Mouse (Mus musculus) lung, embryonic 15.5 days (tissue): ENCODE measurements around the gene Cyp2f2. TPM values are rescaled to one million over a fixed set of nuclear protein-coding genes. Genes with fewer than 3 reads are reported as not detected.

Source experiments
- ATAC-seq: fragments of 200-750 bp; cut with Nextera tagmentation; 2 replicates; pipeline ENCODE4 v1.8.0; 2017; ENCODE audit warnings: moderate number of reproducible peaks, borderline replicate concordance; ENCODE audit not compliant: low FRiP score, low TSS enrichment; ENCODE audit errors: extremely low read depth
- H3K27ac ChIP-seq: fragments of 300-500 bp; sonication (generic); 2 replicates; pipeline ENCODE4 v1.5.1; 2015; ENCODE audit warnings: moderate library complexity, mild to moderate bottlenecking, inconsistent platforms
- H3K27me3 ChIP-seq: fragments of 300-500 bp; sonication (generic); 2 replicates; pipeline ENCODE4 v1.6.1; 2015; ENCODE audit warnings: inconsistent platforms
- H3K36me3 ChIP-seq: fragments of 300-500 bp; sonication (generic); 2 replicates; pipeline ENCODE4 v1.6.1; 2015; ENCODE audit warnings: inconsistent platforms
- H3K4me1 ChIP-seq: fragments of 300-500 bp; sonication (generic); 2 replicates; pipeline ENCODE4 v1.6.1; 2015; ENCODE audit warnings: inconsistent platforms
- H3K4me2 ChIP-seq: fragments of 300-500 bp; sonication (generic); 2 replicates; pipeline ENCODE4 v1.6.1; 2015; ENCODE audit warnings: inconsistent platforms, mild to moderate bottlenecking, moderate library complexity
- H3K4me3 ChIP-seq: fragments of 300-500 bp; sonication (generic); 2 replicates; pipeline ENCODE4 v1.5.1; 2015; ENCODE audit warnings: mild to moderate bottlenecking, inconsistent platforms
- H3K9ac ChIP-seq: fragments of 300-500 bp; sonication (generic); 2 replicates; pipeline ENCODE4 v1.6.1; 2015; ENCODE audit warnings: inconsistent platforms
- H3K9me3 ChIP-seq: fragments of 300-500 bp; sonication (generic); 2 replicates; pipeline ENCODE4 v1.6.1; 2016; ENCODE audit warnings: inconsistent platforms
- WGBS: fragments of 180-500 bp; shearing (Covaris S2); methylation state at CpG from one replicate; pipeline ENCODE4 v1.1.7; 2015; 5-methylcytosine and 5-hydroxymethylcytosine counted together
- polyA plus RNA-seq: library from polyadenylated mRNA; unstranded; fragments of >200 nt; fragmentation: Nextera tagmentation; extraction: Ambion mirVana; gene quantifications from 2 replicates; pipeline ENCODE4 v1.2.1, GENCODE M21; 2015

The Cyp2f2 gene
- polyA plus RNA-seq, 1 experiment from 2014 or later = 50.3 TPM

DNA sequence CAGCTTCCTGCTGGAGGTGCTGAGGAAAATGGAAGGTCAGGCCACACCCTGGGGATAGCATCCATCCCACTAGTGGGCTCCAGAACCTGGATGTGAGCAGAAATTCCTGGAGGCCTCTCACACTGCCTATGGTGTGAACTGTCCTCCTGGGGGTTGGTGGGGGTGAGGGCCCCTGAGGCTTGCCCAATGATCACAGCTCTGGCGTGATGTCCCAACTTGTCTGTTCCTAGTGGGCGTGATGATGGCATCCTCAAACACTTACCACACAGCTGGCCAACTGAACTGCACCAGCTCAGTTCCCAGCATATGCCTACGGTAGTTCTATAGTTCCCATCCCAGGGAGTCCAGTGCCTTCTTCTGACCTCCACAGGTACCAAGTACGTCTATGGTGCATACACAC is 5.3 kb downstream of the Cyp2f2 start:
- Histone ChIP-seq H3K36me3 (no peaks in the 10 kb centered on the region), H3K9ac (no peak overlapping the region), H3K27me3 (no peaks in the 10 kb centered on the region), H3K4me3 (no peak overlapping the region), H3K4me2 (no peak overlapping the region), H3K27ac (no peak overlapping the region), H3K4me1 (no peaks in the 10 kb centered on the region), H3K9me3 (no peaks in the 10 kb centered on the region)
- no peak for ATAC-seq
- WGBS = 86% methylated on average over 4 of the region's 4 CpGs

DNA sequence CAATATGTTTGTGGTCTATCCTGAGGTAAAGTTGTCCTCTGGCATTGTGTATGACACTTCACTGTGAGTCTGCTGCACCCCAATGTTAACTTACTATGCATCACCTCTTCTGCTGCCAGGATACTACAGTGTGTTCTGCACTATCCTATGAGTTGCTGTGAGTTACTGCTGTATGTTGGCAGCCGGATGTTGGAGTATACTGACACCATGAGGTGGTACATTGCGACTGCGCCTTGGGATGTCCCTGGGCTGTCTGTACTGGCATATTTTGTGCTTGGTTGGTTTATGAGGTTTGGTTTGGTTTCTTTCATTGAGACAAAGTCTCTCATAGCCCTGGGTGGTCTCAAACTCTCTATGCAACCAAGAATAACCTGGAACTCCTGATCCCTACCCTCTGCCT is 8.5 kb downstream of the Cyp2f2 start:
- Histone ChIP-seq H3K4me2 (no peak overlapping the region), H3K36me3 (no peaks in the 10 kb centered on the region), H3K27me3 (no peaks in the 10 kb centered on the region), H3K9me3 (no peaks in the 10 kb centered on the region), H3K4me3 (no peak overlapping the region), H3K4me1 (peaks cover 8% of the 10 kb centered on the region), H3K9ac (no peak overlapping the region), H3K27ac (no peak overlapping the region)
- peak; percentile 43; the same call in 1 of the 2 replicates for ATAC-seq
- 43% methylated on average over 3 of the region's 3 CpGs for WGBS

DNA sequence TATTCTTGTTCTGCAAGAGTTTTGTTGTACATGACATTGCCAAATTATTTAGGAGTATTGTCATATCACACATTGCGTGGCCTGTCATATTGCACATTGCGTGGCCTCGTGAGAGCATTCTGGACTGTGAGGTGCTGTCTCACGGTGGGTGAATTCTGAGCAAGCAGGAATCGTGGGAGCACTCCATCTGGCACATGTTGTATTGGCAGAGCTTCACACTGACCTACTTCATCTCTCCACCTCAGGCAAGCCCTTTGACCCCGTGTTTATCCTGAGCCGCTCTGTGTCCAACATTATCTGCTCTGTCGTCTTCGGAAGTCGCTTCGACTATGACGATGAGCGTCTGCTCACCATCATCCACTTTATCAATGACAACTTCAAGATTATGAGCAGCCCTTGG is 9.2 kb downstream of the Cyp2f2 start:
- no peaks in the 10 kb centered on the region for H3K9me3 ChIP-seq
- no peaks in the 10 kb centered on the region for H3K36me3 ChIP-seq
- 56% methylated on average over 13 of the region's 13 CpGs for WGBS
- H3K27ac ChIP-seq = no peak overlapping the region
- H3K4me1 ChIP-seq = peaks cover 9% of the 10 kb centered on the region
- H3K4me2 ChIP-seq = no peak overlapping the region
- no peak overlapping the region for H3K4me3 ChIP-seq
- H3K9ac ChIP-seq = no peak overlapping the region
- H3K27me3 ChIP-seq = no peaks in the 10 kb centered on the region
- ATAC-seq = no peak

DNA sequence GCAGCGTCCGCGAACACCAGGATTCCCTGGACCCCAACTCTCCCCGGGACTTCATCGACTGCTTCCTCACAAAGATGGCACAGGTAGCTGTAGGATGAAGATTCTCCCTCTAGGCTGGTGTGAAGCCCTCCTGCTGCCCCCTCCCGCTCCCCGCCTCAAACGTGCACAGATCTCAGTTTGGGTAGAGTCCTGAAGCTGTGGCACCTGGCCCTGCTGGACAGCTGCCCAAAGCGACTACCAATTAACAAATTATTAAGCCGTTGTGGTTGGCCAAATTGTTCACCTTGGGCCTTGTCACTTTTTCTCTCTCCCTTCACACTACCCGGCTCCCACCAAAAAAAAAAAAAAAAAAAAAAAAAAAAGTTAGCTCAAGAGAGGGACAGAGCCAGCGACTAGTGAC is 10.1 kb downstream of the Cyp2f2 start:
- no peaks in the 10 kb centered on the region for H3K27me3 ChIP-seq
- H3K4me2 ChIP-seq = no peak overlapping the region
- H3K4me3 ChIP-seq = no peak overlapping the region
- no peak overlapping the region for H3K9ac ChIP-seq
- H3K4me1 ChIP-seq = peaks cover 9% of the 10 kb centered on the region
- no peak for ATAC-seq
- H3K27ac ChIP-seq = no peak overlapping the region
- H3K9me3 ChIP-seq = no peaks in the 10 kb centered on the region
- no peaks in the 10 kb centered on the region for H3K36me3 ChIP-seq
- 81% methylated on average over 12 of the region's 12 CpGs for WGBS

DNA sequence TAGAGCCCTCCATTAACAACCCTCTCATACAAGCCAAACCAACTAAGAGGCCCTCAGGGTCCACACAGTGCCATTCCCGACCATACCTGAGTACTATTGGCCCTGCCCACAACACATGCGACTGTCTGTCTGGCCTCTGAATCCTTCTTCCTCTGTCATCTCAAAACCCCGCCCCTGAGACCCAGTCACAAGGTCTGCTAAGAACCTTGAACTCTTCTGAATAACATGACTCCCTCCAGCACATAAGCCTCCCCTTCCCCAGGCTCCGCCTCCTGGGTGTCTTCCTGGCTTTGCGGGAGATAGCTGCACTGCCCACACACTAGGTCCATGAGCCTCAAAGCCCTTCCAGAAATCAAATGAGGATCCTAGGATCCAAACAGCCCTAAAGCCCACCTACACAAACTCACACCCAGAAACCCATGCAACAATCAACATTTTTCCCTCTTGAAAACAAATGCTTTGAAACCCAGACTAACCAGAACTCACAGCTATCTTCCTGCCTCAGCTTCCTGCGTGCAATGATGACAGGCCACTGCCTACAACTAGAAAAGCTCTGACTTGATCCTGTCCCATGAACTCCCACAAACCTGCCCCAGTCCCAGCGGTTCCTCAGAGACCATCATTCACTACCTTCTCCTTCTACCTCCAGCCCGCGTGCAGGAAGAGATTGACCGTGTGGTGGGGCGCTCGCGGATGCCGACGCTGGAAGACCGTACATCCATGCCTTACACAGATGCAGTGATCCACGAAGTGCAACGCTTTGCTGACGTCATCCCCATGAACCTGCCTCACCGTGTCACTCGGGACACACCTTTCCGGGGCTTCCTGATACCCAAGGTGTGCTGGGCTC is 11.0 kb downstream of the Cyp2f2 start:
- no peak for ATAC-seq
- H3K4me2 ChIP-seq = no peak overlapping the region
- H3K9me3 ChIP-seq = no peaks in the 10 kb centered on the region
- H3K4me1 ChIP-seq = peaks cover 9% of the 10 kb centered on the region
- no peak overlapping the region for H3K4me3 ChIP-seq
- no peak overlapping the region for H3K9ac ChIP-seq
- no peak overlapping the region for H3K27ac ChIP-seq
- WGBS = 84% methylated on average over 22 of the region's 22 CpGs
- H3K27me3 ChIP-seq = no peaks in the 10 kb centered on the region
- no peaks in the 10 kb centered on the region for H3K36me3 ChIP-seq

DNA sequence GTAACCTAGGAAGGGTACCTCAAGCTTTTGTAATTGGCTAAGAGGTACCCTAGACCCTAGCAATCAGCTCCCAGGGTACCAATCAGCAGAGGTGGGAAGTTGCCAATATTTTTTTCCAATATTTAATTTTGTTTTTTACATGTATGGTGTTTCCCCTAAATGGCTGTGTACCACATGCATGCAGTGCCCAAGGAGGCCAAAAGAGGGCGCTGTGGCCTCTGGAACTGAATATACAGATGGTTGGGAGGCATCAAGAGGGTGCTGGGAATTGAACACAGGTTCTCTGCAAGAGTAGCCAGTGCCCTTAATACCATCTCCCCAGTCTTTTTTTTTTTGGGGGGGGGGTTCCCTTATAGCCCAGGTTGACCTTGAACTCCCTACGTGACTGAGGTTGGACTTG is 11.7 kb downstream of the Cyp2f2 start:
- ATAC-seq = no peak
- H3K9ac ChIP-seq = no peak overlapping the region
- H3K36me3 ChIP-seq = no peaks in the 10 kb centered on the region
- no peak overlapping the region for H3K4me2 ChIP-seq
- no peak overlapping the region for H3K27ac ChIP-seq
- no peaks in the 10 kb centered on the region for H3K27me3 ChIP-seq
- 49% methylated on average over 2 of the region's 2 CpGs for WGBS
- H3K9me3 ChIP-seq = no peaks in the 10 kb centered on the region
- no peak overlapping the region for H3K4me3 ChIP-seq
- peaks cover 9% of the 10 kb centered on the region for H3K4me1 ChIP-seq

DNA sequence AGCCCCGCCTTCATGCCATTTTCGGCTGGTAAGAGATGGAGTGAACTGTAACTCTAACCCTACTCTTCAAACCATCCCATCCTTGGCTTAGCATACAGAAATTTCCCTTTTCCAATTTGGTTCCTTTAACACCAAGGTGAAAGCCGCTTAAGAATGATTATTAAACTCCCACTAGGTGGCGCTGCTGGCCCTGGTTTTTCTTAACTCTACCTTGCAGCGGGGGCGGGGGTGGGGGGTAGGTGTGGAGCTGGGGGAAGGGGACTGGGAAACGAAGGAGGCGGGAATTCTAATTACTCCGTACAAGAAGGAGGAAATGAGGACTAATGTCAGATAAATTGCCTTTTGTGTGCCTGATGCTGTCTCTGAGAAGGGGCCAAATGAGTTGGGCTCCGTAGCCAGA is 12.9 kb downstream of the Cyp2f2 start:
- no peak overlapping the region for H3K9ac ChIP-seq
- no peak overlapping the region for H3K27ac ChIP-seq
- no peaks in the 10 kb centered on the region for H3K9me3 ChIP-seq
- no peaks in the 10 kb centered on the region for H3K27me3 ChIP-seq
- peaks cover 9% of the 10 kb centered on the region for H3K4me1 ChIP-seq
- no peak for ATAC-seq
- H3K36me3 ChIP-seq = no peaks in the 10 kb centered on the region
- H3K4me2 ChIP-seq = 0 out of 2 replicates have a peak overlapping the region, but pooled peaks have one; percentile 20
- H3K4me3 ChIP-seq = no peak overlapping the region
- 13% methylated on average over 10 of the region's 10 CpGs for WGBS

DNA sequence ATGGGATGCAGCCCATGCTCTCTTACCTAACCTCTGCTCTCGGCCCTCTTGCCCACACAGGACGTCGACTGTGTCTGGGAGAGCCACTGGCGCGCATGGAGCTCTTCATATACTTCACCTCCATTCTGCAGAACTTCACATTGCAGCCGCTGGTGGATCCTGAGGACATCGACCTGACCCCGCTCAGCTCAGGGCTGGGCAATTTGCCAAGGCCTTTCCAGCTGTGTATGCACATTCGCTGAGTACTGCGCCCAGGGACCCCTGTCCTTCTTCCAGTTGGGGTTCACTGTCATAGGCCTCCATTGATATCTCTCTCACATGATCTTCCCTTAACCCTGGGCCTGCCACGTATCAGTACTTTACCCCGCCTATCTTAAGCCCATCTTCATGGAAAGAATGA is 13.4 kb downstream of the Cyp2f2 start:
- 28% methylated on average over 12 of the region's 12 CpGs for WGBS
- H3K4me2 ChIP-seq = no peak overlapping the region
- ATAC-seq = no peak

DNA sequence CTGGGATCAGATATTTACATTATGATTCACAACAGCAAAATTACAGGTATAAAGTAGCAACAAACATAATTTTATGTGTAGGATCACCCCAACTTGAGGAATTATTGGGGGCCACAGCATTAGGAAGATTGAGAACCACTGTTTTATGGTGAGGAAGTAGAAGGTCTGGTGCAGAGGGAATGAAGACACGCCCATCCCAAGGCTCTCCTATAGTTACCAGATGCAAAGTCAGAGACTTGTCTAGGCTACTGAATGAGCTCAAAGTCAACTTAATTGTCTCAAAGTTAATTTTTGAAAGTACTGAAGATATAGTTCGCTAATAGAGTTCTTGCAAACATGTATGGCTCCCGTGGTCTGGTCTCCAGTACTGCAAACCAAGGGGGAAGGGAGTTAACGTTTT is 14.0 kb downstream of the Cyp2f2 start:
- Histone ChIP-seq H3K4me2 (no peak overlapping the region), H3K27ac (no peak overlapping the region), H3K4me1 (peaks cover 9% of the 10 kb centered on the region), H3K27me3 (no peaks in the 10 kb centered on the region), H3K4me3 (no peak overlapping the region), H3K9ac (no peak overlapping the region), H3K9me3 (no peaks in the 10 kb centered on the region), H3K36me3 (no peaks in the 10 kb centered on the region)
- ATAC-seq = no peak
- WGBS = 80% methylated on average over 4 of the region's 4 CpGs

More for the DNA sequence above, 13.4 kb downstream of the Cyp2f2 start:
- no peaks in the 10 kb centered on the region for H3K9me3 ChIP-seq
- H3K27ac ChIP-seq = no peak overlapping the region
- H3K36me3 ChIP-seq = no peaks in the 10 kb centered on the region
- no peaks in the 10 kb centered on the region for H3K27me3 ChIP-seq
- H3K9ac ChIP-seq = no peak overlapping the region
- peaks cover 9% of the 10 kb centered on the region for H3K4me1 ChIP-seq
- H3K4me3 ChIP-seq = no peak overlapping the region

DNA sequence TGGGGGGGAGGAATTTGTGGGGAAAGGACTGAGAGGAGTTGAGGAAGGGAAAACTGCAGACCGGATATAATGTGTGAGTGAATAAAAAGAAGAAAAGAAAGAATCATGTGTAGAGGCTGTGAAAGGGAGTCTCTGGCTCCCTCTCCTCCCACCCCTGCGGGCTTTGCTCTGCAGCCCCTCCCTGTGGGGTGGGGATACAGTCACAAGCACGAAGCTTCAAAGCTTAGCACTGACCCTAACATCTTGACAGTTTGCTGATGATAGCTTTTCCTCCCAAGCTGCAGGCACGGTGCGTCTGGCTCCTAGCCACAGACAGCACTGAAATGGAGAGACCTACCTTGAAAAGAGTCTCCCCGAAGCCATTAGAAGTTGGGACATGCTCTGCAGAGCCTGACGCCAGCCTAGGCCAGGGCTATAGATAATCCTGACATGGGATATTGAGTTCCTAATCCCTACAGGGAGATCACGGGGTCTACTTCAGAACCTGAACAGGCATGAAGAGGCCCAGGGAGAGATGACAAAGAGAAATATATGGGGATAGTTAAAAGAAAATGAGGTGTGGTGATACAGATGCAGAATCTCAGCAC is 16.8 kb downstream of the Cyp2f2 start:
- no peak overlapping the region for H3K9ac ChIP-seq
- peaks cover 9% of the 10 kb centered on the region for H3K4me1 ChIP-seq
- no peak overlapping the region for H3K4me2 ChIP-seq
- H3K4me3 ChIP-seq = no peak overlapping the region
- no peak overlapping the region for H3K27ac ChIP-seq
- ATAC-seq = no peak
- WGBS = 35% methylated on average over 8 of the region's 8 CpGs
- H3K9me3 ChIP-seq = no peaks in the 10 kb centered on the region
- no peaks in the 10 kb centered on the region for H3K27me3 ChIP-seq
- H3K36me3 ChIP-seq = no peaks in the 10 kb centered on the region

DNA sequence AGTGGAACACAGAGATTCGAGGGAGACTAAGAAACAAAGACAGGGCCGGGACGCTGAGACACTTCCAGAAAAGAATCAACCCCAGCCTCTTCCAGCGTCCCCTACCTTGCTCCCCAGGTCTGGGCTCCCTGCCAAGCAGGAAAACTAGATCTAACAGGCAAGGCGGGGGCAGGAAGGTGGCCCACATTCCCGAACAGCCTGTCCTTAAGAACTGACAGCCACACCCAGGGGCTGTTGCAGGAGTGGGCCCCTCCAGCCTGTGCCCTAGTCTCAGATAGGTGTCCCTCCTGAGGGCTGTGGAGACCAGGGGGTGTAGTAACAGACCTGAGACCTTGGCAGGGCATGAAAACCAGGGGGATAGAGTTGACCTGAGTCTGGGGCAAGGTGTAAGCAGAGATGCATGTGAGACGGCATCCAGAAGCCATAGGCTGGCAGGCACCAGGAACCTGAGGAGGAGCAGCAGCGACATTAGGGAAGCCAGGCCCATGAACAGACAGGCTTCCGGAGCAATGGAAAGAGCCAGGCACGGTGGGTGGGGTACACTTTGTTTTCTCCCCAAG is 33.6 kb downstream of the Cyp2f2 start, which contains the start of gene Cyp2t4:
TSS of gene Cyp2t4 (plus strand) at position 510 of the 560 bp plus-strand sequence.
- 42% methylated on average over 10 of the region's 10 CpGs for WGBS

DNA sequence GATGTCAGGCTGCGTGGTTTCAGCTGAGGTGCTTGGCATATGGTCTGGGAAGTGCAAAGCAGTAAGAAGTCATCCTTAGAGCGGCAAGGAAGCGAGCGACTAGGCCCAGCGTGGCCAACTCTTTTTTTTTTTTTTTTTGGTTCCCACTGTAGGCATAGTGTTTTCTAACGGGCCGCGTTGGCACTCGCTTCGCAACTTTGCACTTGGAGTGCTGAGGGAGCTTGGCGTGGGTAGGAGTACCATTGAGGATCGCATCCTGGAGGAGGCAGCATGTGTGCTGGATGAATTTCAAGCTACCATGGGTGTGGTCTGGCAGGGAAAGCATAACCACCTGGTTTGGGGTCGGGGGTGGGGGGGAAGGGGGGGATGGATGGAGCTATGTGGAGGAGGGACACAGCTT is 36.3 kb downstream of the Cyp2f2 start:
- 72% methylated on average over 13 of the region's 13 CpGs for WGBS
- H3K27me3 ChIP-seq = no peaks in the 10 kb centered on the region
- peaks cover 17% of the 10 kb centered on the region for H3K4me1 ChIP-seq
- no peak overlapping the region for H3K4me2 ChIP-seq
- H3K9ac ChIP-seq = no peak overlapping the region
- no peak overlapping the region for H3K27ac ChIP-seq
- ATAC-seq = no peak
- H3K36me3 ChIP-seq = peaks cover 30% of the 10 kb centered on the region
- no peak overlapping the region for H3K4me3 ChIP-seq
- H3K9me3 ChIP-seq = no peaks in the 10 kb centered on the region

More for the DNA sequence above, 33.6 kb downstream of the Cyp2f2 start, which contains the start of gene Cyp2t4:
- Histone ChIP-seq H3K27me3 (no peaks in the 10 kb centered on the region), H3K9me3 (no peaks in the 10 kb centered on the region), H3K4me2 (no peak within 1 kb of the TSS), H3K36me3 (peaks cover 12% of the 10 kb centered on the region), H3K9ac (no peak within 1 kb of the TSS), H3K4me1 (peaks cover 6% of the 10 kb centered on the region; the same call in 1 of the 2 replicates), H3K27ac (peak within 1 kb of the TSS; percentile 76), H3K4me3 (no peak within 1 kb of the TSS)
- ATAC-seq = peak; percentile 82
